Mouse (Mus musculus) ES-E14 (cell line): ENCODE data around the gene Tbc1d23.

Experiments used
- HCFC1 ChIP-seq: IDR thresholded peaks from 2 replicates; pipeline ENCODE4 v1.6.1; 2012; ENCODE audit warnings: low read length, inconsistent platforms, borderline replicate concordance; ENCODE audit not compliant: insufficient read depth
- MAFK ChIP-seq: IDR thresholded peaks from 2 replicates; pipeline ENCODE4 v1.6.1; 2014; ENCODE audit warnings: mild to moderate bottlenecking, low read depth, low read length, inconsistent platforms; ENCODE audit not compliant: insufficient read depth
- ZC3H11A ChIP-seq: IDR thresholded peaks from 2 replicates; pipeline ENCODE4 v1.6.1; 2012; ENCODE audit warnings: low read depth, mild to moderate bottlenecking, inconsistent platforms, low read length, borderline replicate concordance
- ZNF384 ChIP-seq: IDR thresholded peaks from 2 replicates; pipeline ENCODE4 v1.6.1; 2012; ENCODE audit warnings: low read depth, low read length, inconsistent platforms

- no peak for TF ChIP-seq ZNF384
- no peak for TF ChIP-seq ZC3H11A
- no peak for TF ChIP-seq MAFK
- no peak for TF ChIP-seq HCFC1
Observed at GRCm38 (mm10) chr16:57280221-57281217, 49.2 kb upstream of the Tbc1d23 start.
